Mouse (Mus musculus) left cerebral cortex, adult 2 months (tissue): ENCODE measurements at regions not wholly inside any gene's neighbourhood (a gene's known extent, or its start where the extent isn't known, plus 50 kb on each side); places are given as distances from the start of the nearest gene placed in this dataset.

Source experiments
- DNase-seq, 2 experiments: peaks; one replicate each; pipeline ENCODE4 v3.0.0; 2021 to 2022; ENCODE audit warnings: low spot score in 2 of 2, mixed read lengths in 1 of 2; ENCODE audit errors: extremely low spot score in 1 of 2
- H3K27ac ChIP-seq: fragments of 200-600 bp; 2 replicates; pipeline ENCODE4 v1.8.1; 2022
- H3K4me3 ChIP-seq: fragments of 200-600 bp; 2 replicates; pipeline ENCODE4 v1.8.1; 2022
- CTCF ChIP-seq: fragments of 200-600 bp; IDR thresholded peaks from 2 replicates; pipeline ENCODE4 v1.8.1; 2022; ENCODE audit warnings: antibody characterized with exemption, mild to moderate bottlenecking, moderate library complexity
- intact Hi-C: fragments of 180-260 bp; cut with DNase I; formaldehyde crosslinking; loops from one replicate; pipeline ENCODE4 v1.15.1; 2025

- intact Hi-C loops: loop anchor here (5.0 to 10.0 kb wide), 3 partner anchors 147 to 496 kb away; no protein-coding TSS in a partner anchor
- Histone ChIP-seq H3K4me3 (no peak overlapping the region), H3K27ac (no peak overlapping the region)
- DNase-seq: peak; percentile 26 to 54
- TF ChIP-seq CTCF: no peak
Observed at GRCm38 (mm10) chr9:23728816-23729215, 369.0 kb upstream of the Npsr1 start.

GRCm38 (mm10) chr9:23752478-23752877 is 345.3 kb upstream of the Npsr1 start:
- Histone ChIP-seq H3K27ac (no peak overlapping the region), H3K4me3 (no peak overlapping the region)
- intact Hi-C loops: no loop called here
- TF ChIP-seq CTCF: no peak
- peak; percentile 9 to 14 for DNase-seq

- intact Hi-C loops: no loop called here
- no peak for TF ChIP-seq CTCF
- DNase-seq: no peak
- Histone ChIP-seq H3K4me3 (no peak overlapping the region), H3K27ac (no peak overlapping the region)
Observed at GRCm38 (mm10) chr9:23786660-23787059, 311.1 kb upstream of the Npsr1 start.
